Mouse (Mus musculus) lung, postnatal 0 days (tissue): ENCODE data around the gene Pthlh. TPM values are rescaled to one million over a fixed set of nuclear protein-coding genes. Genes with fewer than 3 reads are reported as not detected.
"Not testable (repeated sequence)": the region's sequence is repeated elsewhere in the genome, so short reads cannot be mapped to it uniquely, and the experiment has no call there.

Experiments
- ATAC-seq: fragments of 200-750 bp; cut with Nextera tagmentation; 2 replicates; pipeline ENCODE4 v1.8.0; 2017; ENCODE audit warnings: moderate library complexity
- DNase-seq: peaks from one replicate; pipeline ENCODE4 v3.0.0-alpha.2; 2016; ENCODE audit warnings: low spot score
- H3K27ac ChIP-seq: fragments of 300-500 bp; sonication (generic); 2 replicates; pipeline ENCODE4 v1.5.1; 2014; ENCODE audit warnings: antibody characterized with exemption, mild to moderate bottlenecking, low read length, mixed read lengths
- H3K27me3 ChIP-seq: fragments of 300-500 bp; sonication (generic); replicated peaks from 2 replicates; pipeline ENCODE4 v1.6.1; 2014; ENCODE audit warnings: low read length, mixed read lengths; ENCODE audit not compliant: insufficient read depth
- H3K36me3 ChIP-seq: fragments of 300-500 bp; sonication (generic); 2 replicates; pipeline ENCODE4 v1.6.1; 2014; ENCODE audit warnings: low read length, mixed read lengths; ENCODE audit not compliant: insufficient read depth
- H3K4me1 ChIP-seq: fragments of 300-500 bp; sonication (generic); 2 replicates; pipeline ENCODE4 v1.6.1; 2014; ENCODE audit warnings: antibody characterized with exemption, low read depth, low read length, mixed read lengths; ENCODE audit not compliant: insufficient read depth
- H3K4me2 ChIP-seq: fragments of 300-500 bp; sonication (generic); replicated peaks from 2 replicates; pipeline ENCODE4 v1.6.1; 2014; ENCODE audit warnings: low read depth, mild to moderate bottlenecking, low read length, moderate library complexity, mixed read lengths
- H3K4me3 ChIP-seq: fragments of 300-500 bp; sonication (generic); 2 replicates; pipeline ENCODE4 v1.5.1; 2014; ENCODE audit warnings: low read depth, low read length
- H3K9ac ChIP-seq: fragments of 300-500 bp; sonication (generic); replicated peaks from 2 replicates; pipeline ENCODE4 v1.6.1; 2014; ENCODE audit warnings: low read depth, mild to moderate bottlenecking
- H3K9me3 ChIP-seq: fragments of 300-500 bp; sonication (generic); 2 replicates; pipeline ENCODE4 v1.6.1; 2016; ENCODE audit warnings: low read length, mixed read lengths
- CTCF ChIP-seq: IDR thresholded peaks from 2 replicates; pipeline ENCODE4 v1.5.1; 2016; ENCODE audit warnings: antibody characterized with exemption, mild to moderate bottlenecking
- EP300 ChIP-seq: IDR thresholded peaks from 2 replicates; pipeline ENCODE4 v1.6.1; 2016; ENCODE audit warnings: antibody characterized with exemption, mild to moderate bottlenecking, control low read depth
- WGBS: fragments of 180-500 bp; shearing (Covaris S2); extraction: QIAGEN DNeasy Blood & Tissue Kit; methylation state at CpG from one replicate; pipeline ENCODE4 v1.1.7; 2014; 5-methylcytosine and 5-hydroxymethylcytosine counted together
- polyA plus RNA-seq: library from polyadenylated mRNA; unstranded; fragments of >200 nt; fragmentation: Nextera tagmentation; extraction: Ambion mirVana; gene quantifications from 2 replicates; pipeline ENCODE4 v1.2.1, GENCODE M21; 2015

Gene Pthlh
- polyA plus RNA-seq: 1.2 and 1.5 TPM in 2 replicates

DNA sequence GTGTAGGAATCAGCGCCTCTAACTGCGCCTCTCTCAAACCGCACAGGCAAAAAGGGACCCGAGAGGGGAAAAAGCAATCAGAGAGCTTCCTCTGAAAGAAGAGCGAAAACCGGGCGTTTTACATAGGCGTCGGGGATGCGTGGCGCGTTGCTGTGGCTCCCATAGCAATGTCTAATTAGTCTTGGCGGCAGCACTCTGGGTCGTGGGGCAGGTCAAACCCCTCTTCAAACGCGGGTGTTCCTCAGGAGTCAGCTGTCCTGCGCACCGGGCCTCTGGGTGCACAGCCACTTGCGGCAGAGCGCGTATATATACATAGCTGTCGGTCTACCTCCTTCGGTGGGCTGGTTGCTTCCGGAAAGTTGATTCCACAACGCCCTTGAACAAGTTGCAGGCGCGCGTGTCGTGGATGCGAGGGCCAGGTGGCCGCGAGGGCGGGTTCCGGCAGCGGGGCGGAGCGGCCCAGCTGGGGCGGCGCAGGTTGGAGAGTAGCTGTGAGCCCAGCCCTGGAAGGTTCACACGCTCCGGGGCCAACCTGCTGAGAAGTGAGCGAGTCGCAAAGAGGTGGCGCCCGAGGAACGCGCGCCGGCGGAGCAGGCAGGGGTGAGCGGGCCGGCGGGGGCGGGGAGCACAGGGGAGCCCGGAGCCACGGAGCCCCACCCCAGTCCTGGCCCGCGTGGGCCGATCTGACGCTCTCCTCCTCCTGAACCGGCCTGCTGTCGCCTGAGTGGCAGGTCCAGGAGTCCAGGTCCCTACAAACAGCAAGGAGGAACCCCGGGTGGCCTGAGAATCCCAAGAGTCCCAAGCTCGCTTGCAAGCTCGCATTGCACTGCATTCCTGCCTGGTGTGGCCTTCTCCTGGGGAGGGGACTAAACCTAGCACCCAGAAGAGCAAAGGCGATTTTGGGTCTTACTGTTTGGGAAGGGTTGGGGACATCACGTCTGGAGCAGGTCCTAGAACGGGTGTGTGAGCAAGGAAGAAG lies at the start of gene Pthlh:
Gene Pthlh (minus strand): TSS at position 597 of the 979 bp plus-strand sequence.
- no peaks in the 10 kb centered on the region for H3K9me3 ChIP-seq
- no peaks in the 10 kb centered on the region for H3K36me3 ChIP-seq
- ATAC-seq (peak; percentile 95), DNase-seq (peak; percentile 78)
- no peak within 1 kb of the TSS for H3K9ac ChIP-seq
- no peaks in the 10 kb centered on the region for H3K4me1 ChIP-seq
- WGBS: under 1% methylated on average over 66 of the region's 68 CpGs
- peak within 1 kb of the TSS; percentile 42 for H3K4me3 ChIP-seq
- peak; percentile 57 for TF ChIP-seq CTCF
- TF ChIP-seq EP300: no peak
- H3K27me3 ChIP-seq: peaks cover 15% of the 10 kb centered on the region
- no peak within 1 kb of the TSS for H3K27ac ChIP-seq
- peak within 1 kb of the TSS; percentile 76 for H3K4me2 ChIP-seq

DNA sequence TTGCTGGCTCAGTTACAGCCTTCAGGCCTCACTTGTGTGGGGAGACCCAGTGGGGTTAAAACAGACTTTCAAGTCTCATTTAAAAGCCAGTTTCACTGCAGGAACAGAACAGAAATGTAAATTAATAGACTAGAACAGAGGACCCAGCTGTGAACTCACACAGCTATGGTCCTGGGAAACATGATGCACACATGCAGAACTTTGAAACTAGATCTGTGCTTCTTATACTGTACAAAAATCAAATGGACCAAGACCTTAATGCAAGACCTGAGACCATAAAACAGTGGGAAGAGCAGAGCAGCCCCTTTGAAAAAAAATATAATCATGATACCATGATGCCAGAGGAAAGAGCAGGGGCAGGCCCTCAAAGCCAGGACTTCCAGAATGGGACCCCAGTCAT lies 49.3 kb upstream of the Pthlh start:
- Histone ChIP-seq H3K4me3 (no peak overlapping the region), H3K27ac (no peak overlapping the region), H3K27me3 (no peaks in the 10 kb centered on the region), H3K9ac (no peak overlapping the region), H3K4me2 (no peak overlapping the region), H3K9me3 (no peaks in the 10 kb centered on the region), H3K4me1 (no peaks in the 10 kb centered on the region), H3K36me3 (no peaks in the 10 kb centered on the region)
- no peak for TF ChIP-seq CTCF
- no peak for TF ChIP-seq EP300
- ATAC-seq (no peak), DNase-seq (no peak)

DNA sequence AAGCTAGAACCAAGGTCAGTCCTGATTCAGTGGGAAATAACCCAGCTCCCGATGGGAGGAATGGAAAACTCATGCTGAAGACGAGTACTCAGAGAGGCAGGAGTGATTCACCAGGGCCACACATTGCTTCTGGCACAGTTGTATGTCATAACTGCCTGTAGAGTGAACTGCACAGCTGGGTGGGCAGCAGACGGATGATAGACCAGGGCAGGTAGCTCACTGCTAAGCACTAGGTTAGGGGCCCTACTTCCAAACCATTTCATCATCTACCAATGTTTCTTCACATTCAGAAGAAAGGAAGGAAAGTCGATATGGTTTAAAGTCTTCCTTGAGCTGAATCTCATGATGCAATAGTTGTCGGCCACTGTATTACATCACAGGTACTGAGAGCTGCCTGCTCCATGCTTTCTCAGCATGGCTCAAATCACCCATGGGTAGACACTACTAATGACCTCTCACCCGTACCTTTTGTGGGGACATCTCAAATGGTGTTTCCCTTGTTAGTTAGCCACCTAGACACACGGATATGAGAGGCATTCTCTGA lies 46.5 kb upstream of the Pthlh start:
- 76% methylated on average over 7 of the region's 7 CpGs for WGBS
- no peaks in the 10 kb centered on the region for H3K36me3 ChIP-seq
- no peaks in the 10 kb centered on the region for H3K9me3 ChIP-seq
- ATAC-seq (no peak), DNase-seq (no peak)
- H3K27me3 ChIP-seq: no peaks in the 10 kb centered on the region
- H3K4me3 ChIP-seq: no peak overlapping the region
- TF ChIP-seq EP300 (no peak), CTCF (no peak)
- H3K9ac ChIP-seq: no peak overlapping the region
- H3K27ac ChIP-seq: no peak overlapping the region
- no peak overlapping the region for H3K4me2 ChIP-seq
- H3K4me1 ChIP-seq: no peaks in the 10 kb centered on the region

DNA sequence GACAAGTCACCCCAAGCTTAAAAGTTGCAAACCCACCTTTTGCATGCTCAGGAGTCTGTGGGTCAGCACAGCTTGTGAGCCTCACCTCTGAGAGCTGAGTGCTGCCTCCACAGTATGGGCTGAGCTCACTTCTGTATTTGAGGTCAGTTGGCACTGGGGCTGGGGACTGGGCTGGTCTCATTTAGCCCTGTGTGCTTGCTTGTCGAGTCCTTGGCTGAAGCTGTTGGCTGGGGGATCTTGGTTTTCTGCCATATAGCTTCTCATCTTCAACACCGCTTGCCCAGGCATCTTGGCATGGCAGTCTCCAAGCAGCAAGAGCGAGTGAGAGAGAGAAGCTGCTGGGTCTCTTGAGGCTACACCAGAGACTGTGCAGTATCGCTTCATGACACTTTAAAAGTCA lies 46.1 kb upstream of the Pthlh start:
- H3K9me3 ChIP-seq: no peaks in the 10 kb centered on the region
- no peak overlapping the region for H3K4me3 ChIP-seq
- no peak for ATAC-seq
- no peaks in the 10 kb centered on the region for H3K4me1 ChIP-seq
- no peak for TF ChIP-seq CTCF
- TF ChIP-seq EP300: no peak
- no peak for DNase-seq
- 82% methylated on average over 4 of the region's 4 CpGs for WGBS
- no peak overlapping the region for H3K27ac ChIP-seq
- no peak overlapping the region for H3K4me2 ChIP-seq
- no peaks in the 10 kb centered on the region for H3K36me3 ChIP-seq
- H3K27me3 ChIP-seq: no peaks in the 10 kb centered on the region
- H3K9ac ChIP-seq: no peak overlapping the region

DNA sequence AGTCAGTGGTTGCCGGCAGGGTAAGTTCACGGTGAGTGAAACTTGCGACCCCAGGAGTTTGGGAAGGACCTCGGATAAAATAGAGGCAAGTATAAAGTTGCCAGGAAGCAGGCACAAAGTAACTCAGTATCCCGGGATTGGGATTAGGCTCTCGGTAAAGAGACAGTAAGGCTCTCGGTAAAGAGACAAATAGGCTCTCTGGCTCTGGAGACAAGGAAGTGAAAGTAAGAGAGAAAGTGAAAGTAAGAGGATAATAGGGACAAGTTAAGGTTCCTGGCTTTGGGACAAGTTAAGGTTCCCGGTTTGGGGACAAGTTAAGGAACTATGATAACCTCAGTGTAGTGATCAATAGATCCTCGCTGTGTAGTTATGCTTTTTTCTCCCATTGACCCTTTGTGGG lies 40.3 kb upstream of the Pthlh start:
- H3K9me3 ChIP-seq, H3K27me3 ChIP-seq, H3K4me2 ChIP-seq, H3K4me3 ChIP-seq, ATAC-seq, H3K27ac ChIP-seq, H3K36me3 ChIP-seq, H3K9ac ChIP-seq, DNase-seq, H3K4me1 ChIP-seq: not testable (repeated sequence)
- 79% methylated on average over 4 of the region's 9 CpGs for WGBS

DNA sequence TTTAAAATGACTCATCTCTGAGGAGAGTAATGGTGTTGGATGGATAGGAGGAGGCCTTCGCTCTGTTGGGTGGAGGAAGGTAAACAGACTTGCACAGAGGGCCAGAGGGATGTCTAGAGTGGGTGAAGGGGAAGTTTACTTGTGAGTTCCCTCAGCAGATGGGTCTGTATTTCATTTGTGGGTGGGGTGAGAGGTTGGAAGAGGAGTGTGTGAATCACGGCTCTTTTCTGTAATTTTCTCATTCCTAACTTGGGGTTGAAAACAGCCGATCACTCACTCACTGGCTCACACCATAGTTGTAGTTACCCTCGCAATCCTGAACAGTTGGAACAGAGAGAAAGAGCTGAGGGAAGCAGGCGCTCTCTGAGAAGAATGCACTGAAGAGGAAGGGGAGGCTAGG lies 35.6 kb upstream of the Pthlh start:
- TF ChIP-seq CTCF (no peak), EP300 (no peak)
- H3K27ac ChIP-seq: no peak overlapping the region
- no peak for ATAC-seq
- H3K4me2 ChIP-seq: no peak overlapping the region
- H3K36me3 ChIP-seq: no peaks in the 10 kb centered on the region
- WGBS: 63% methylated on average over 5 of the region's 5 CpGs
- no peaks in the 10 kb centered on the region for H3K9me3 ChIP-seq
- H3K4me1 ChIP-seq: no peaks in the 10 kb centered on the region
- no peak for DNase-seq
- no peaks in the 10 kb centered on the region for H3K27me3 ChIP-seq
- no peak overlapping the region for H3K4me3 ChIP-seq
- H3K9ac ChIP-seq: no peak overlapping the region
